Mouse (Mus musculus): ENCODE data around the gene Tmem184b. TPM values are rescaled to one million over a fixed set of nuclear protein-coding genes. Genes with fewer than 3 reads are reported as not detected.

Gene Tmem184b
- polyA plus RNA-seq, 3 experiments from 2014 or later, result 8.2 to 12.8 (median 9.2) TPM

DNA sequence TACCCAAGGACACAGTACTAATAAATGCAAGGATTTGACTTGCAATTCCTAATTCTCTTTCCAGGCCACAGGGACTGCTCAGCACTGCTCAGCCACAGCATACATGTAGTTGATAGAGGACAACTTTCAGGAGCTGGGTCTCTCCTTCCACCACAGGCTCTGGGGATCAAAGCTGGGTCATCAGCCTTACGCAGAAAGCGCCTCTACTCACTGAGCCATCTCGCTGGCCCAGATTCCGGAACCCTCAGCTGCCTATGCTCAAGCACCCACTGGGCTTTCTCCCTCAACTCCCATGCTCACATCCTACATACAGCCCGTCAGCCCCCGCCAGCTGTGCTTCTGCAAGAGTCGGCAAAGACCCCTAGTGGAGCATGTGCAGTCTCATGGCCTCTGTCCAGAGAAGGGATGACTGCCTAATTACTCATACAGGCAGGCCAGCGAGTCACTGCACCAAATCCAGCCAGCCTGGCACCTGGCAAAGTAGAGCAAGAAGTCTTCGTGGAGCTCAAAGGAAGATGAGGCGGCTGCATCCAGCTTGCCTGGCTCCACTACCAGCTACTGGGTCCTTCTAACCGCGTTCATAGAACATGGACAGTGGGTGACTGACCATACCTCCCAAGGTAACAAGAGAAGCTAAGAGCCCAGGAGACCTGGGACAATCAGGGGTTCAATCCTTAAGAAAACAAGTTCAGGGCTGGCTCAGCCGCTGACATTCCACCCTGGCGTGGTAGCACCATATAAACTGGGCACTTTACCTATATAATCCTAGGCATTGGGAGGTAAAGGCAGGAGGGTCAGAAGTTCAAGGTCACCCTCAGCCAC lies 3.9 kb downstream of the Tmem184b start:
- ATAC-seq, result no peak

DNA sequence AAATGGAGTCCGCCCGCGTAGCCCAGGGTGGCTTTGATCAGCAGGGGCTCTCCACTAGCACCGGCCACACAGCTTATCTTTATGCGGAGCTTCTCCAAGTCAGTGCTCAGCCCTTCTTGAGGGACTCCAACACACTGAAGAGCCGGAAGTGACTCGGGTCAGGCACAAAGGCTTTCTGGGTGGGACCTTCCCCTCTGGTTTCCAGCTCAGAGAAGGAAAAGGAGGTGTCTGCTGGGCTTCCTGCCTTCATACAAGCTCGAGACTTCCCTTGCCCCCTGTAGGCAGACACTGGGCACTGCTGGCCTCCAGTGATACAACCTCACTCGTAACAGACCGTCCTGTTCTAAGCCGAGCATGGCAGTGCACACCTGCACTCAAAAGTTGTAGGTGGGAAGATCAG lies 6.6 kb downstream of the Tmem184b start:
- peak; percentile 92 for ATAC-seq

DNA sequence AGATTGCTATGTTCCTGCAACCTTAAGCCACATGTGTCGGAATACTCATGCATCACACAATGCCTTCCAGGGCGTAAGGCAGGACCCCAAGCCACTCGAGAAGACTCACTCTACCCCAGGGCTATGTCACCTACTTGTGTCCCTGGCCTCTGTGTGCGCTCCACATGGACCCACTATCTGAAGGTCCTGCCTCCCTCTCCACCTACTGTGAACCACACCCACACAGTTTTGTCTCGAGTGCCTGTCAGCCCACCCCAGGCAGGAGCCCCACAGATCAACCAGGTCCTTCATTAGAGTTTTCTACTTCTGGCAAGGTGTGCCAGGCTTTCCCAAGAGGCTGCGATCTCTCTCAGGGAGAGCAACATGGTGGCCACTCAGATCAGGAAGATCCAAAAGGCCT lies 8.1 kb downstream of the Tmem184b start:
- no peak for ATAC-seq

DNA sequence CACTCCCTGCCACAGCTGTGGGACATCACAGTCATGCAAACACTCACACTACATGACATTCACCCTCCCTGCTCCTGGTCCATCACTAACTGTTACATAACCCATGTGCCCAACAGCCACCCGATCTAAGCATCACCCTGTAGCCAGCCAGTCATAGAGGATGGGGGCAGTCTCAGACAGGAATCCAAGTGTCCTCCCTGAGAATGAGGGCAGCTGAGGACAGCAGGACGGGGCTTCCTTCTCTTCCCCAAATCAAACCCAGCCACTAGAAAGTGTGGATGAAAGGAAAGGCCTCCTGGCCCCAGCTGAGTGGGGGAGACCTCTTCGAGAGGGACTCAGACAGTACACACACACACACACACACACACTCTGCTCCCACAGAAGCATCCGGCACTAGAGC lies 8.5 kb downstream of the Tmem184b start:
- no peak for ATAC-seq

DNA sequence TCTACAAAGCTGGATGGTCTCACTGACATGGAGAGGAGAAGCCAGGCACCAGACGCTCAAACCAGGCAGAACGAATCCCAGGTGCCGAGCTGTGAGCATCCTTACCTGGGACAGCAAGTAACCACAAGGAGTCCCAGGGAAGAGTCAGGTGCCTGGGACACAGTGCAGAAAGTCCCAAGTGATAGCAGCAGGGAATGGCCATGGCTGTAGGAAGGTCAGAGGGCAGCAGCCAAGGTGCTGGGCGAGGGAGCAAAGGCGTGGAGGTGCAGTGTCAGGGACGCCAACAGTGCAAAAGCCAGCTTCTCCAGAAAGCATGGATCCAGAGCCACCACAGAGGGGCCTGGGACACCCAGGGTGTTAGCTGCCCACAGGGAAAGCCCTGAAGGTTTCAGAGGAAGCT lies 10.3 kb downstream of the Tmem184b start:
- ATAC-seq, result no peak

DNA sequence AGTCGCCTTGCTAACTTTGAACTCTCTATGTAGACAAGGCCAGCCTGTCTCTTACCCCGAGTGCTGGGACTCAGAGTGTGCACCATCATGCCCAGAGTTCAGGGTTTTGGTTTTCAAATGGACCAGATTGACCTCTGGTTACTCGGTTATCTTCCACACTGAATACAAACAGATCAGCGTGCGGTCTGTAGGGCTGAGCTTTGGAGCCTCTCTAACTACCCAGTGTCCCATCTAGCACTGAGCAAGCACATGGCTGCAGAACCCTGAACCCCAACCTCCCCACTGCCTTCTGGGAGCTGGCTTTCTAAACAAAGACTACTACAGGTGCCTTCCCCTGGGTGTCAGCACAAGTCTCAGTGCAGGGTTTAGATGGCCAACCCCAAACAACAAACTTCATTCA lies 10.8 kb downstream of the Tmem184b start:
- ATAC-seq, result no peak

DNA sequence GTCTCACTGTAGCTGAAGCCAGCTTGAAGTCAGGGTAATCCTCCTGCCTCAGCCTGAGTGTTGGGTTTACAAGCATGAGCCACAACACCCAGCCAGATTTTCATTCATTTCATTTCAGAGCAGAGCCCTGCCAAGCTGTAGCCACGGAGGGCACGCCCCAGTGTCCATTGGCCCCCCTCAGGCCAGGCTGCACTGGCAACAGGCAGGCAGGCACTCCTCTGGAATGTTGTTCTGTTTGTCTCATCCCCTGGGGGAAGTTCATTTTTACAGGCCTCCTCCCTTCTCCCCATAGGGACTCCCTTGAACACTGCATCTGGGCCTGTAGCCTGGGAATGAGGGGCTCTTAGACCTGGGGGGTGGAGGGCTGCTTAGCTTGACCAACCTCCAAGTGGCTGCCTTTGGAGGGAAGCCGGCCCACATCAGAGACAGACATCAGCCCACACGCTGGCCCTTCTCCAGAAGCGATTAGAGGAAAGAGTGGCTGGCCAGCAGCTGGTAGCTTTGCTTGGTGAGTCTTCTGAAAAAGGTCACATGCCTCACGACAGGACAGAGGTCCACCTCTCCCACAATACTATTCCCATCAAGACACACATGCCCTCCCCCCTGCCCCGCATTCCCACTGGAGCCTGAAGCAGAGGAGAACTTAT lies 11.8 kb downstream of the Tmem184b start:
- ATAC-seq, result no peak

DNA sequence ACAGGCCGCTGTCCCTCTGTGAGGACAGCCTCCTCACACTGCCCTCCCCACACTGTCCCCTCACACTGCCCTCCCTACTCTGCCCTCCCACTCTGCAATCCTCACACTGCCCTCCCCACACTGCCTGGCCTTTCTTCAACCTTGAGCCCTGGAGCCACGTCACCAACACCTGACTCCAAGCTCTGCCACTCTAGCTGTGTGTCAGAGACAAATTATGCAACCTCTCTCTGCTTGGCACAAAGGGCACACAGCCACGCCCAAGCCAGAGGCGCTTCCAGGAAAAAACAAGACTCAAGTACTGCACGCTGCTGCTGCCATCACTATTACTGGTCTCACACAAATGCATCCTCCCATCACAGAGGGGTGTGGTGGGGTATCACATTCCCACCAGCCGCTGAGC lies 12.9 kb downstream of the Tmem184b start:
- ATAC-seq, result no peak

DNA sequence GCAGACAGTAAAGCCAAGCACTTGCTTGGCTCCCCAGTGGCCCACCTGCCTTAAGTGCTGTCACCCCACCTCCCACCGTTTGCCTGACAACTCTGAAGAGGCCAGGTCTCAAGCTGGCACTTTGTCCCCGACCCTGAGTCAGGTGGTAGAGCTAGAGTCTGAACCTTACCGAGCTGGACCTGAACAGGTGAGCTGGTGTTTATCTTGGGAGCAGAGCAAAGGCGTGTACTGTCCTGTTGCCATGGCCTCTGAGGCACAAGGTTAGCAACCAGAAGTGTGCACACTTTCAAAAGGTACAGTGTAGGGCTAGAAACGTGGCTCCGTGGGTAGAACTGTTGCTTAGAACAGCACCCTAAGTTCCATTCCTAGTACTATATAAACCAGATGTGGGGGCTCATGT lies 15.2 kb downstream of the Tmem184b start:
- ATAC-seq, result no peak

DNA sequence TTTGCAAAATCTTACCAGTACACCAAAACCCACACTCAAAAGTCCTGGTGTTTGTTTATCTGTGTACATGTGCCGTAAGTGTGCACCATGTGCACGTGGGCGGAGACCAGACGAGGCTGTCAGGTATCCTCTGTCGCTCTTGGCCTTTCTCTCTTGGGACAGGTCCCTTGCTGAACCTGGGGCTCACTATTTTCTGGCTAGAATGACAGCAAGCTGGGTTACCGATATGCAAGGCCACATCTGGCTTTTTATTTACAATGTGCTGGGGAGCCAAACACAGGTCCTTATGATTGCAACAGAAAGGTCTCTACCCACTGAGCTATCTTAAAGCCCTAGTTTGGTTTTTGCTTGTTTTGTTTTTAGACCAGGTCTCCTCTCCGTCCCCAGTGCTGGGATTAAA lies 15.8 kb downstream of the Tmem184b start:
- no peak for ATAC-seq

DNA sequence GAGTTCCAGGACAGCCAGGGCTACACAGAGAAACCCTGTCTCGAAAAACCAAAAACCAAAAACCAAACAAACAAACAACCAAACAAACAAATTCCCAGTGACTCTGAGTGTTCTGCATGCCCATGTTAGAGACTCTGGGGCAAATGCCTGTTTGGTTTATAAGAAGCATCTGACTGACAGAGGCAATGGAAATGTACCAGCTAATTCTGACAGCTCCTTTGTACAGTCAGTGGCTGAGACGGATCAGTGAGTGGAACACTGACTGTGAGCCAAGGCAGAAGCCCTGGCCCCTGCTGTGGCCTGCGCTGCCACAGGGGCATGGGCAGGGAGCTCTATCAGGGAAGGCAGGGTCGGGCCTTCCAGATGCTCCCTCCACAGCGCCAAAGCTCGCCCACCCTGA lies 16.3 kb downstream of the Tmem184b start:
- ATAC-seq, result no peak

DNA sequence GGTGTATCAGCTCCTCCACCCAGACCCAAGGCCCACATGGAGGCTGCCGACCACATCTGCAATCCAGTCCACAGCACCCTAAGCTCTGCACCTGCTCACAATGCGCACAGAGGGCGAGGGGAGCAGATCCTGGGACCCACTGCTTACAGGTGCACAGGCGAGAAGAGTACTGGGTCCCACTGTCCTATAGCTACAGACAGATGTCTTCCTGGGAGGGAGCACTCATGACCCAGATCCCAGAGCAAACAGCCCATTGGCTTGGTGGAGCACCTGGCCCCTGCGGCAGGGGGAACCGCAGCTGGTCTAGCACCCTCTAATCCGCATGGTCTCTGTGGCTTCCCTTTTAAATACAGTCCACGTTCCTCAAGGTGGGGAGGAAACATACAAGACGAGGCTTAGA lies 21.7 kb downstream of the Tmem184b start:
- ATAC-seq, result no peak

DNA sequence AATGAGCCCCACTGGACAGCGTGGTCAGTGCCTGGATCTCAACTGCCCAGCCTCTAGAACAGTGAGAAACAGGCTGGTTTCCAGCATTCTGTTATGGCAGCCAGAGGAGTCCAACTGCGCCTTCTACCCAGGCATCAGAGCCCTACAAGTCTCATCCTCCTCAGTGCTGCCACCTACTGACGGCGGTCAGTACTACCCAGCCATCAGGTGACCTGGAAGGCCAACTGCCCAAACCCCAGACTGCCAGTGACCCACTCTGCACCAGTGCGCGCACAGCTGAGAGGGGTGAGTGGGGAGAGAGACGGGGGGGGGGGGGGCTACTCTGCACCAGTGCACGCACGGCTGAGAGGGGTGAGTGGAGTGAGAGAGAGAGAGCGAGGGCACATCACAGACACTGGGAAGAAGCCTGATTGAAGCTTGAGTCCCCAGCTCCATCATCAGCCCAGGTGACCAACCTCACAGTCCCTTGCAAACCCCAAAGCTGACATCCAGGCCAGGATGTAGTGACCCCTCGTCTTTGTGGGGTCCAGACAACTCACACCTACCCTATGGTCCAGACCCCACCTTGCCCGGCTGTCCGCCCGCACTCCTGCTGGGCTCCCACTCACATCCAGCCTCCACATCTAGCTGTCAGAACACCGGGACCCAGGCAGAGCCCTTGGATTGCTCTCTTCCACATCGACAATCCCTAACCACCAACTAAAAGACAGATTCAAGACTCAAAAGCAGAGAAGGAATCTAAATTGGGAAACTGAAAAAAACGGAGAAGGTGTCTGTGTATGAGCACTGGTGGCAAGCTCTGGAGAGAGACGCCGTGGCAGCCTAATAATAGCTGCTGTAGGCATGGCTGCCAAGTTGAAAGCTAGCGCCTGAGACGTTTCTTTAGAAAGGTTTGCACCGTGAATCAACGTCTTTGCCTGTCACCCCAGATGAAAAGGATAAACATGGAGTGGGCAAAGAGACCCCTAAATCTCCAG lies 22.6 kb downstream of the Tmem184b start:
- no peak for ATAC-seq

DNA sequence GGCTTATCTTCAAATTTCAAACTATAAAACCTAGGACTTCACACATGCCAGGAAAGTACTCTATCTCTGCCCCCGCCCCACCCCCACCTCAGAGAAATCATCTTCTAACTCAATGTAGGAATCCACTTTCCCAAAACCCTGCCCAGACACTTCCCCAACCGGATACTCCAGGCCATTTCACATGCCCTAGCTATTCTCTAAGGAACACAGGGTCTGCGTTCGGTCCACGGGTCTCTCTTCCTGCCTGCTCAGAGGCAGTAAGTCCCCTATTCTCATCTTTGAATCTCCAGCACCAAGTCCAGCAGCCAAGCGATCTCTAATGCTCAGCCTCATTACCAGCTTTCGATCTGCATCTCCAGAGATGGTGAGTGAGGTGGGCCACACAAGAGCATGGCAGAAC lies 23.7 kb downstream of the Tmem184b start:
- no peak for ATAC-seq

DNA sequence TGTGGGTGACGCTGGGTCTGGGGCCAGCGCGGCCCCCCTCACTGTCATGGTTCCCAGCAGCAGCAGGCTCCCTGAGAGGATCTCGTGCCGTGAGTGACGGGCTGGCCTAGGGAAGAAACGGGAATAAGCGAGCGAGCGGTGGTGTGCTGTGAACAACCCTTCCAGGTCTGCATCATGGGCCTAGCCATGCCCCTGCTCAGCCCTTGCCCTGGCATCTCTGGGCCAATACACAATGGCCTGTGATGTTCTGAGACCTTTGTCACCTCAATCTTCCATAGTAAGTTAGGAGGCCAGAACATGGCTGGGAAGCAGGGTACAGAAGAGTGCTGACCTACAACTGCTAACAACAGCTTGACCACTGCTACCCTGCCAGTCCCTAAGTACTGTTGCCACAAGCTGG lies 24.8 kb downstream of the Tmem184b start:
- ATAC-seq, result no peak

DNA sequence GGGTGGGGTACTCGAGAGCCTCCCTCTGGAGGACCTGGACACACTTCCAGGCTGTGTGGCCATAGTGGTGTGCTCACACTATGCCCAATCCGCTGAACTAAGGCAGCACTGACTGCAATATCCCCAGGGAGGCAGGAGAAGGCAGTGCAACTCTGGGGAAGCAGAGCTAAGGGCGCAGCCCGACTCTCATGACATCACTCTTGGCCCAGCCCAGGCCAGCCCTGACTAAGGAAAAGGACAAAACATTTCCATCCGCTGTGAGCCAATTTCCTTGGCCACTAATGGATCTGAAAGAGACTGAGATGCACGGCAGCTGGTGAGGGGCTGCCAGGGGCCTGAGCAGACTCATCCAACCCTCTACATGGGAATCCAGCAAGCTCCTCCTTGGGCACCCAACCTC lies 25.7 kb downstream of the Tmem184b start:
- ATAC-seq, result no peak

DNA sequence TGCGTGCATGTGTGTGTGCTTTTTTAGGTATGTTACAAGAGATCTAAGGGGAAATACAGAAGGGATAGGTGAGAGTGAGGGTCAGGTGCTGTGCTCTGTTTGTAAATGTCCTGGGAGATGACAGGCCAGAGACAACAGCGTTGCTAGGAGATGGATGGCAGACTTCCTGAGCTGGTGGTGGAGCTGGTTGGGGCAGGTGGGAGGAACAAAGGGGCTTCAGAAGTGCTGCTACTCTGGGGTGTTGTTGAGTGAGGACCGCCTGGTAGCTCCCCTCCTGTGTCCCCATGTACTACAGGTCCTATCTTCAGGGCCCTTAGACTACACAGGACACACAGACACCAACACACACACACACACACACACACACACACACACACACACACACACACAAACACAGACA lies 28.6 kb downstream of the Tmem184b start:
- ATAC-seq, result no peak

DNA sequence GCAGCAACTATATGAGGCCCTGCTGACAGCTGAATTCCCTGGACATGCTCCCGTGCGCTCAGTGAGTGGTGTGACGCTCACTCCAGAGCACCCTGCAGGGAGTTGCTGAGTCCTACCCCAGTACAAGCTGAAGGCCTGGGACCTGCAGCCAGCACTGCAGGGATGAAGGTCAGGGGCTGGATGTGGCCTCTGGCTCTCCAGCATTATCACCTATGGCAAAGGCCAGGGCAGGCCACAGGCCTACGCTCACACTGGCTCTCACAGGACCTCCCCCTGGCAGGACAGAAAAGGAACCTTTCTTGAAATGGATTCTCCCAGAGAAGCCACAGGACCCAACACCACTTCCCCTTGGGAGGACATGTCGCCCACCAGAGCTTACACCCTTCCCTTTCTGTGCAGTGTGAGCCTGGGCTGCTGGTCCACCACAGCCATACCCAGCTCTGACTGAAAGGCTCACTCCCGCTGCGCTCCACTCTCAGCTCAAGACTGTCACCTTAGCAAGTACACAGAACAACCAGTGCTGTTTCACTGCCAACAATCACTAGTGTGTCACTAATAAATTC lies 33.0 kb downstream of the Tmem184b start:
- no peak for ATAC-seq

DNA sequence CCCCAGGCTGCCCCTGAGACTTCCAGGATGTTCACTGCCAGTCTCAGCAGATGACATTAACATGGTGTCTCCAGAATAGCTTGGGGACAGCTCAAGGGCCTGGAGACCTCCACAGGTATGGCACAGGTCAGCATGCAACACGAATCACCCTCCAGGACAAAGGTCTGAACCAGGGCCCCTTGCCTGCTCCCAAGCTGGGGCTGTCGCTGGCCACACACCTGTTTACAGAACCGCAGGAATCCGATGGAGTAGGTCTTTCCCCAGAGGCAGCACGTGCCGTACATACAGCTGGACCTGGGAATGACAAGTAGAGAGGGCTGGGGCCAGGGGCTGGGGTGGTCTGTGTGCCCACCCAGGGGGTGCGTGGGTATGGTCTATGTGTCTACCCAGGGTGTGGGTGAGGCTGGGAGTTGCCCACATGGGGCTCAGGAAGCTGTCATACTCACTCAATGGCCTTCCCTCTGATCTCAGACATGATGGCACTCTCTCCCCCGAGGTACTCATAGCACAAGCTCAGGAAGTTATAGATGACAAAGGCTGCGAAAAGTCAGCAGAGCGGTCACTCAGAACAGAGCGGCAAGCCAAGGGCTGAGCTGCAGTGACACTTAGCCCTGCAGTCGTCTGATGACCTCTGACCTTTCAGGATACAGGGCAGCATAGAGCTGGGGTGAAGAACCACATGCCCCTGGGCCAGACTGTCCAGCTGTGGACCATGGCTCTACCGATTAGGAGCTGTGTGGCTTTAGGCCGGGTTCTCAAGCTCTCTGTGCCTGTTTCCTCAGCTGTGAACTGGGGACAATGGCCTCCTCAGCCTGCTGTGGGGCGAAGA lies 33.7 kb downstream of the Tmem184b start:
- no peak for ATAC-seq

DNA sequence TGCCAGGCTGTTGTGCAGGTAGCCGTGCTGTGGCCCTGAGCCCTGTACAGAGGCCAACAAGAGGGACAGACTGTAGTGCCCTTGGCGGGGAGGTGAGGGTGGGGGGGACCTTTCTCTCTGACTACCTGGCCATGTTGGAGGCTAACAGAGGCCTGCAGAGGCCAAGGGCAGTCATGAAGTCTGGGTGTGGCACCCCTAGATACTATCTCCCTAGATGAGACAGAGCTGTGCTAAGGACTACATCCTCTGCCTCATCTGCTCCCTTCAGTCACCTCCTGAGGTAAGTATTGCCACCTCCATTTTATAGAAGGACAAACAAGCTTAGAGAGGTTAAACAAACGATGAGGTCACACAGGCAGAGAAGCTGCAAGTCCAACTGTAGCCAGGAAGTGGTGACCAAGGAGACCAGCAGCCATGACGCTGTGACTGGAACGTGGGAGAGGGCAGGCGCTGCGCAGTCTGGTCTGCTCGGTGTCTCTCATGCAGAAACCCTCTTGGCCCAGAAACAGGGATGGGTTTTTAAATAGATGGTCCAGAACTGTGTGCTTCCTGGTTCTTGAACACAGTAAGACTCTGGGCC lies 34.4 kb downstream of the Tmem184b start:
- no peak for ATAC-seq

DNA sequence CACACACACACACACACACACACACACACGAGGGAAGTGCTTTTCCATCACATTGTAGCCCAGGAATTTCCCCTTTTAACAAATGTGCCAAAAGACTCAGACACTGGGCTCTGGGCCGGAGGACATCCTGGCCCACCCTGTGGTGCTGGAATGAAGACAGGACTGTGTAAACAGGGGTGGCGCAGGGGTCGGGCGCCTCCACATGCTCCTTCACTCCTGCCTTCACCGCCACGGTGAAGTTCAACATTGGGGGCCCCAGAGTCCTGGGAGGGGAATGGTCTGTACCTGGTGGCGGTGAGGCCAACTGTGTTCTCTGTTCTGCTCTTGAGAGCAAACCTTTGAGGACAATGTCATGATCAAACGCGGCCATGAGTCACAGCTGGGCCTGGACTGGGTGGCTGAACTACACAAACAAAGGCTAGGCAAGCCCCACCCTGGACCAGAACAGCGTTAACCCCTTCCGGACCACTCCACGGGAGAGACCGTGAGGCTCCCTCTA lies 35.0 kb downstream of the Tmem184b start:
- no peak for ATAC-seq

Data from inflammation-experienced regulatory T-cells, adult 6 months (primary cell).